Mouse (Mus musculus) NIH3T3 (cell line): ENCODE data around the gene Prps2.
"Not testable (repeated sequence)": the region's sequence is repeated elsewhere in the genome, so short reads cannot be mapped to it uniquely, and the experiment has no call there.

Experiments
- DNase-seq: peaks from one replicate; pipeline ENCODE4 v3.0.0-alpha.2; 2012; ENCODE audit warnings: low read depth

The Prps2 gene

GRCm38 (mm10) chrX:167323742-167324141 is 58.8 kb downstream of the Prps2 start:
- DNase-seq = peak; percentile 7

GRCm38 (mm10) chrX:167321233-167321806 is 61.2 kb downstream of the Prps2 start:
- no peak for DNase-seq

GRCm38 (mm10) chrX:167318819-167319396 is 63.6 kb downstream of the Prps2 start:
- DNase-seq = peak; percentile 11

- no peak for DNase-seq
Observed at GRCm38 (mm10) chrX:167315766-167316165, 66.8 kb downstream of the Prps2 start.

- DNase-seq = no peak
Observed at GRCm38 (mm10) chrX:167315093-167315726, 67.3 kb downstream of the Prps2 start.

GRCm38 (mm10) chrX:167302061-167302460 is 80.5 kb downstream of the Prps2 start:
- not testable (repeated sequence) for DNase-seq
